Mouse (Mus musculus) liver, embryonic 14.5 days (tissue): ENCODE measurements around the gene Pou6f1. TPM values are rescaled to one million over a fixed set of nuclear protein-coding genes. Genes with fewer than 3 reads are reported as not detected.

Source experiments
- ATAC-seq: fragments of 200-750 bp; cut with Nextera tagmentation; 2 replicates; pipeline ENCODE4 v1.8.0; 2017; ENCODE audit warnings: moderate number of reproducible peaks, mild to moderate bottlenecking, moderate library complexity; ENCODE audit not compliant: insufficient read depth
- DNase-seq, 3 experiments: peaks; one replicate each; pipeline ENCODE4 v3.0.0-alpha.2; 2012 to 2013; ENCODE audit warnings: low read depth in 3 of 3, low spot score in 3 of 3
- H3K27ac ChIP-seq: fragments of 300-500 bp; sonication (generic); 2 replicates; pipeline ENCODE4 v1.5.1; 2014; ENCODE audit warnings: moderate library complexity, mild to moderate bottlenecking, control low read depth, inconsistent platforms
- H3K27me3 ChIP-seq: fragments of 300-500 bp; sonication (generic); 2 replicates; pipeline ENCODE4 v1.6.1; 2014; ENCODE audit warnings: mild to moderate bottlenecking, low read length, moderate library complexity; ENCODE audit not compliant: control insufficient read depth, insufficient read depth
- H3K36me3 ChIP-seq: fragments of 300-500 bp; sonication (generic); replicated peaks from 2 replicates; pipeline ENCODE4 v1.6.1; 2014; ENCODE audit warnings: low read depth; ENCODE audit not compliant: control insufficient read depth, insufficient read depth
- H3K4me1 ChIP-seq, 2 experiments: fragments of 200-500 bp in 1 of 2; fragments of 300-500 bp in 1 of 2; sonication (generic) in 1 of 2; replicated peaks; 2 replicates each; pipeline ENCODE4 v1.6.1; 2012 to 2014; ENCODE audit warnings: antibody characterized with exemption in 1 of 2, inconsistent platforms in 1 of 2, low read length in 1 of 2; ENCODE audit not compliant: control insufficient read depth in 2 of 2, insufficient read depth in 2 of 2
- H3K4me2 ChIP-seq: fragments of 300-500 bp; sonication (generic); 2 replicates; pipeline ENCODE4 v1.6.1; 2014; ENCODE audit warnings: low read depth, mild to moderate bottlenecking, control low read depth, moderate library complexity
- H3K4me3 ChIP-seq, 2 experiments: fragments of 200-500 bp in 1 of 2; fragments of 300-500 bp in 1 of 2; sonication (generic) in 1 of 2; 2 replicates each; pipeline ENCODE4 v1.5.1; 2012 to 2014; ENCODE audit warnings: low read depth in 2 of 2, low read length in 2 of 2, mild to moderate bottlenecking in 2 of 2, control low read depth in 1 of 2, inconsistent platforms in 1 of 2, moderate library complexity in 1 of 2; ENCODE audit not compliant: insufficient read depth in 1 of 2
- H3K9ac ChIP-seq: fragments of 300-500 bp; sonication (generic); replicated peaks from 2 replicates; pipeline ENCODE4 v1.6.1; 2014; ENCODE audit warnings: mild to moderate bottlenecking, control low read depth, moderate library complexity
- H3K9me3 ChIP-seq: fragments of 300-500 bp; sonication (generic); 2 replicates; pipeline ENCODE4 v1.6.1; 2016; ENCODE audit warnings: low read length, mixed read lengths; ENCODE audit not compliant: control insufficient read depth
- CTCF ChIP-seq: IDR thresholded peaks from 2 replicates; pipeline ENCODE4 v1.5.1; 2016; ENCODE audit warnings: antibody characterized with exemption, low read depth, control low read depth
- EP300 ChIP-seq: IDR thresholded peaks from 2 replicates; pipeline ENCODE4 v1.6.1; 2016; ENCODE audit warnings: antibody characterized with exemption, low read depth
- WGBS: fragments of 180-500 bp; shearing (Covaris S2); extraction: QIAGEN DNeasy Blood & Tissue Kit; methylation state at CpG from one replicate; pipeline ENCODE4 v1.1.7; 2014; ENCODE audit not compliant: insufficient replicate concordance; 5-methylcytosine and 5-hydroxymethylcytosine counted together
- polyA plus RNA-seq, 2 experiments: library from polyadenylated mRNA; depleted of rRNA in 1 of 2; stranded (reverse) in 1 of 2; unstranded in 1 of 2; fragments of >200 nt; fragmentation: Nextera tagmentation in 1 of 2; extraction: Ambion mirVana in 1 of 2; gene quantifications; 2 replicates each; pipeline versions ENCODE4 v1.2.1 to v1.2.3; 2012 to 2014

Gene Pou6f1
- polyA plus RNA-seq (2012; rRNA removed) (0.46 and 0.77 TPM in 2 replicates), polyA plus RNA-seq (2014; fragmentation: Nextera tagmentation; extraction: Ambion mirVana) (0.19 and 0.39 TPM in 2 replicates)

GRCm38 (mm10) chr15:100599276-100600046, at the start of gene Pou6f1:
TSS of gene Pou6f1 (minus strand) at chr15:100599984.
- Histone ChIP-seq H3K4me1 (peaks cover 0 to 2% of the 10 kb centered on the region in 2 experiments; a peak in 1 of 4 replicates), H3K4me2 (peak within 1 kb of the TSS; percentile 72), H3K9me3 (no peaks in the 10 kb centered on the region), H3K4me3 (peak within 1 kb of the TSS; percentile 34 to 61), H3K27me3 (peaks cover 41% of the 10 kb centered on the region), H3K9ac (no peak within 1 kb of the TSS; the same call in 1 of the 2 replicates), H3K27ac (no peak within 1 kb of the TSS), H3K36me3 (no peaks in the 10 kb centered on the region)
- TF ChIP-seq CTCF = no peak
- no peak for TF ChIP-seq EP300
- WGBS = 2% methylated on average over 63 of the region's 76 CpGs
- ATAC-seq = no peak
- DNase-seq = no peak

GRCm38 (mm10) chr15:100646161-100646560, 46.4 kb upstream of the Pou6f1 start:
- Histone ChIP-seq H3K4me2 (no peak overlapping the region), H3K9me3 (no peaks in the 10 kb centered on the region), H3K4me3 (no peak overlapping the region), H3K9ac (no peak overlapping the region), H3K36me3 (no peaks in the 10 kb centered on the region), H3K4me1 (no peaks in the 10 kb centered on the region), H3K27ac (no peak overlapping the region), H3K27me3 (no peaks in the 10 kb centered on the region)
- 73% methylated on average over 6 of the region's 6 CpGs for WGBS
- ATAC-seq = no peak
- TF ChIP-seq EP300 (no peak), CTCF (no peak)
- no peak for DNase-seq

GRCm38 (mm10) chr15:100642451-100642850, 42.7 kb upstream of the Pou6f1 start:
- Histone ChIP-seq H3K9ac (no peak overlapping the region), H3K4me3 (no peak overlapping the region), H3K4me1 (no peaks in the 10 kb centered on the region), H3K36me3 (no peaks in the 10 kb centered on the region), H3K9me3 (no peaks in the 10 kb centered on the region), H3K27ac (no peak overlapping the region), H3K27me3 (peaks cover 10% of the 10 kb centered on the region), H3K4me2 (no peak overlapping the region)
- 74% methylated on average over 7 of the region's 7 CpGs for WGBS
- DNase-seq (no peak), ATAC-seq (no peak)
- TF ChIP-seq CTCF (no peak), EP300 (no peak)

- DNase-seq (no peak), ATAC-seq (no peak)
- H3K9ac ChIP-seq = no peak overlapping the region
- TF ChIP-seq CTCF (no peak), EP300 (no peak)
- H3K4me2 ChIP-seq = no peak overlapping the region
- peaks cover 21% of the 10 kb centered on the region for H3K27me3 ChIP-seq
- H3K4me3 ChIP-seq = no peak overlapping the region
- no peak overlapping the region for H3K27ac ChIP-seq
- 74% methylated on average over 15 of the region's 16 CpGs for WGBS
- peaks cover 0 to 2% of the 10 kb centered on the region in 2 experiments; a peak in 1 of 4 replicates for H3K4me1 ChIP-seq
- no peaks in the 10 kb centered on the region for H3K36me3 ChIP-seq
- H3K9me3 ChIP-seq = no peaks in the 10 kb centered on the region
Observed at GRCm38 (mm10) chr15:100641226-100641810, 41.5 kb upstream of the Pou6f1 start.

GRCm38 (mm10) chr15:100639972-100640750, 40.4 kb upstream of the Pou6f1 start:
- Histone ChIP-seq H3K4me3 (no peak overlapping the region), H3K36me3 (no peaks in the 10 kb centered on the region), H3K9ac (no peak overlapping the region), H3K4me2 (no peak overlapping the region), H3K4me1 (peaks cover 0 to 2% of the 10 kb centered on the region in 2 experiments; a peak in 1 of 4 replicates), H3K27ac (no peak overlapping the region), H3K9me3 (no peaks in the 10 kb centered on the region), H3K27me3 (peaks cover 33% of the 10 kb centered on the region)
- ATAC-seq (no peak), DNase-seq (no peak)
- TF ChIP-seq EP300 (no peak), CTCF (no peak)
- WGBS = 68% methylated on average over 16 of the region's 16 CpGs
